Comparison of ENCODE assay signal across 13 mouse cellular contexts in the genomic region with DNA sequence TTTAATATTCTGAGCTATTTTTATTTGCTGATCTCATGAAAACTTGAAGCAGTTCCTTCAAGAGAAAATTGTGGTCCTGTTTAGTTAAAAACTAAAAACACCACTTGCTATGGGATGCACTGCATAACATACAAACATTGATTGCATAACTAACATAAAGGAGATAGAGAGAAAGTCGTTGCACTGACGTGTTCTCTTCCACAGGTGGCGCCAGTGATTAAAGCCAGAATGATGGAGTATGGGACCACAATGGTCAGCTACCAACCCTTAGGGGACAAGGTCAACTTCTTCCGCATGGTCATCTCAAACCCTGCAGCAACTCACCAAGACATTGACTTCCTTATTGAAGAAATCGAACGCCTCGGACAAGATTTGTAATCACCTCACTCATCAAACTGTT.
DNase-seq lines count a peak whose midpoint lies in the region; ATAC-seq and TF ChIP-seq lines count a peak whose summit lies in the region.
"Had no signal": no experiment of that assay in that cellular context is flagged by ENCODE, and none has a peak within 500 bp of the region (broad histone marks: within the 10 kb centered on the region; RNA-seq: fewer than 3 reads in every experiment).

No protein-coding gene starts in this region.

- H3K36me3 ChIP-seq in kidney, postnatal 0 days (ENCODE audit: insufficient read depth, low read length), result no peaks in the 10 kb centered on the region
- no peaks in the 10 kb centered on the region for H3K36me3 ChIP-seq in kidney, embryonic 14.5 days (ENCODE audit: control insufficient read depth, insufficient read depth, low read length)
- H3K36me3 ChIP-seq in forebrain, embryonic 14.5 days (ENCODE audit: control insufficient read depth, insufficient read depth, low read length), result peaks cover 52% of the 10 kb centered on the region
- H3K36me3 ChIP-seq: heart, embryonic 13.5 days had no signal

- H3K27me3 ChIP-seq in kidney, postnatal 0 days (ENCODE audit: insufficient read depth, low read length), result no peaks in the 10 kb centered on the region
- H3K27me3 ChIP-seq in kidney, embryonic 14.5 days (ENCODE audit: control insufficient read depth, insufficient read depth, low read length), result no peaks in the 10 kb centered on the region
- H3K27me3 ChIP-seq in forebrain, embryonic 14.5 days (replicated peaks; ENCODE audit: control insufficient read depth, insufficient read depth, low read length), result no peaks in the 10 kb centered on the region
- H3K27me3 ChIP-seq: heart, embryonic 13.5 days; hindbrain, embryonic 15.5 days; midbrain, embryonic 12.5 days; neural tube, embryonic 13.5 days had no signal

- no peak overlapping the region for H3K9ac ChIP-seq in kidney, postnatal 0 days (ENCODE audit: low read depth, low read length)
- no peak overlapping the region for H3K9ac ChIP-seq in kidney, embryonic 14.5 days (ENCODE audit: low read depth, low read length)
- no peak overlapping the region for H3K9ac ChIP-seq in forebrain, embryonic 14.5 days (ENCODE audit: low read length)
- H3K9ac ChIP-seq: heart, embryonic 13.5 days; hindbrain, embryonic 15.5 days; midbrain, embryonic 12.5 days; neural tube, embryonic 13.5 days had no signal

- peak; percentile 28; the same call in 1 of the 2 replicates for TF ChIP-seq CTCF in kidney, postnatal 0 days (IDR thresholded peaks at IDR 0.05; ENCODE audit: low read depth)

- no peak overlapping the region for H3K4me2 ChIP-seq in kidney, postnatal 0 days (ENCODE audit: low read length)
- H3K4me2 ChIP-seq in kidney, embryonic 14.5 days (replicated peaks; ENCODE audit: low read depth, low read length), result no peak overlapping the region
- H3K4me2 ChIP-seq in forebrain, embryonic 14.5 days (ENCODE audit: low read length), result no peak overlapping the region
- H3K4me2 ChIP-seq: heart, embryonic 13.5 days; hindbrain, embryonic 15.5 days; midbrain, embryonic 12.5 days; neural tube, embryonic 13.5 days had no signal

- DNase-seq in kidney, postnatal 0 days (ENCODE audit: low spot score), result no peak
- peak; percentile 30 for DNase-seq in 416B (ENCODE audit: low read depth)
- DNase-seq in c-Kit-positive CD71-positive TER-119-positive erythroid progenitor cells, embryonic 14.5 days (ENCODE audit: low spot score), result peak; percentile 3
- DNase-seq in forebrain, embryonic 14.5 days (ENCODE audit: low spot score), result no peak
- DNase-seq in layer of hippocampus, postnatal 10 days (ENCODE audit: low spot score in 2 of 2), result no peak
- DNase-seq: kidney, postnatal 14 days had no signal

- no peaks in the 10 kb centered on the region for H3K9me3 ChIP-seq in kidney, postnatal 0 days (replicated peaks; ENCODE audit: low read length)
- H3K9me3 ChIP-seq in kidney, embryonic 14.5 days (ENCODE audit: control insufficient read depth, low read length), result no peaks in the 10 kb centered on the region
- no peaks in the 10 kb centered on the region for H3K9me3 ChIP-seq in forebrain, embryonic 14.5 days (replicated peaks; ENCODE audit: control insufficient read depth, low read length)
- H3K9me3 ChIP-seq: heart, embryonic 13.5 days; hindbrain, embryonic 15.5 days; midbrain, embryonic 12.5 days; neural tube, embryonic 13.5 days had no signal

- 85% methylated on average over 7 of the region's 7 CpGs for WGBS in kidney, postnatal 0 days
- 84% methylated on average over 7 of the region's 7 CpGs for WGBS in kidney, embryonic 14.5 days
- WGBS in forebrain, embryonic 14.5 days, result 83% methylated on average over 7 of the region's 7 CpGs

- no peak overlapping the region for H3K27ac ChIP-seq in kidney, postnatal 0 days
- no peak overlapping the region for H3K27ac ChIP-seq in kidney, embryonic 14.5 days (ENCODE audit: low read depth, low read length)
- H3K27ac ChIP-seq in forebrain, embryonic 14.5 days (ENCODE audit: low read depth, low read length), result no peak overlapping the region
- H3K27ac ChIP-seq: heart, embryonic 13.5 days; hindbrain, embryonic 15.5 days; midbrain, embryonic 12.5 days; neural tube, embryonic 13.5 days had no signal

- H3K4me3 ChIP-seq in kidney, postnatal 0 days (replicated peaks; ENCODE audit: low read depth, low read length), result no peak overlapping the region
- no peak overlapping the region for H3K4me3 ChIP-seq in kidney, embryonic 14.5 days (ENCODE audit: low read length)
- no peak overlapping the region for H3K4me3 ChIP-seq in forebrain, embryonic 14.5 days (ENCODE audit: low read depth, low read length)
- H3K4me3 ChIP-seq: heart, embryonic 13.5 days; hindbrain, embryonic 15.5 days; midbrain, embryonic 12.5 days; neural tube, embryonic 13.5 days had no signal

- H3K4me1 ChIP-seq in kidney, postnatal 0 days (replicated peaks; ENCODE audit: insufficient read depth, low read length), result no peaks in the 10 kb centered on the region
- H3K4me1 ChIP-seq in kidney, embryonic 14.5 days (ENCODE audit: control insufficient read depth, insufficient read depth, low read length), result no peaks in the 10 kb centered on the region
- no peaks in the 10 kb centered on the region for H3K4me1 ChIP-seq in forebrain, embryonic 14.5 days (ENCODE audit: control insufficient read depth, insufficient read depth, low read length)
- H3K4me1 ChIP-seq: heart, embryonic 13.5 days; hindbrain, embryonic 15.5 days; midbrain, embryonic 12.5 days; neural tube, embryonic 13.5 days had no signal

- ATAC-seq in kidney, postnatal 0 days (replicated peaks; ENCODE audit: low FRiP score, low read depth), result no peak
- no peak for ATAC-seq in kidney, embryonic 14.5 days (ENCODE audit: low FRiP score, low TSS enrichment)
- peak; percentile 37 for ATAC-seq in CD4-positive, CD25-positive, alpha-beta regulatory T cell, adult 4 months
- no peak for ATAC-seq in megakaryocyte, adult 5-6 weeks (ENCODE audit: poor library complexity, severe bottlenecking)
- no peak for ATAC-seq in forebrain, embryonic 14.5 days

Comparison
In these comparisons a context has a peak if more than half of its experiments do, and no peak if none do; other contexts are left out.
1. DNase-seq: peak in 416B (single experiment) and c-Kit-positive CD71-positive TER-119-positive erythroid progenitor cells, embryonic 14.5 days (single experiment); none in kidney, postnatal 0 days (single experiment), forebrain, embryonic 14.5 days (single experiment) and layer of hippocampus, postnatal 10 days (0 of 2).